Mouse (Mus musculus): ENCODE measurements around the gene 1700034J05Rik. TPM values are rescaled to one million over a fixed set of nuclear protein-coding genes. Genes with fewer than 3 reads are reported as not detected.

1700034J05Rik gene
- polyA plus RNA-seq, 1 experiment, result not detected

DNA sequence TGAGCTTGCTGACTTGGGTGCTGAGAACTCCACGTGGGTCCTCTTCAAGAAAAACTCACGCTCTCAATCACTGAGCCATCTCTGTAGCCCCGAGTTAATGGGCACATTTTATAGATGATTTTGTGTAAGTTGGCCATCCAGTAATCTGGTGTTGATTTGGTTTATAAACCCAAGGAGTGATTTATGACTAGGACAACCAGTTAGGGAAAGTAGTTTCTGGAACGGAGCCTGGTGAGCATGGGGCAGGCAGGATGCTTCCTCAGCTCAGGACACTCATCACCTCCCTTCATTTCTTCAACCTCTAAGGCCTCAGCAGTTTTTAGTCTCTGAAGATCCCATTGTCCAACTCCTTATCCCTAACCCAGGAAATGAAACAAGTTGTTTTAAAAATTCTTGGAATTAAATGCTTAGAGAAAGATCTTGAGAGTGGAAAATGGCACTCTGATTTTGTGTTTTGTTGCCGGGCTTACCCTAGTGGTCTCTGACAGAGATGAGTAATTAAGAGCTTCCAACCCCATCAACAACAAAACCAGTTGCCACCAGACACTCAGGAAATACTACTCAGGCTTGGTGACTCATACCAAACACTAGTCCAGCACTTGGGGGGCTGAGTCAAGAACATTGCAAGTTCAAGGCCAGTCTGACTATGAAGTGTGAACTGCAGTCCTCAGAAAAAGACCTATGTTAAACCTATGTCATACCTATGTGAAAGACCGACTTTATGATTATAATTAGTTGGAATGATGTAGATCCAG, 9.4 kb upstream of the 1700034J05Rik start:
- DNase-seq (ENCODE audit: low spot score), result no peak

DNA sequence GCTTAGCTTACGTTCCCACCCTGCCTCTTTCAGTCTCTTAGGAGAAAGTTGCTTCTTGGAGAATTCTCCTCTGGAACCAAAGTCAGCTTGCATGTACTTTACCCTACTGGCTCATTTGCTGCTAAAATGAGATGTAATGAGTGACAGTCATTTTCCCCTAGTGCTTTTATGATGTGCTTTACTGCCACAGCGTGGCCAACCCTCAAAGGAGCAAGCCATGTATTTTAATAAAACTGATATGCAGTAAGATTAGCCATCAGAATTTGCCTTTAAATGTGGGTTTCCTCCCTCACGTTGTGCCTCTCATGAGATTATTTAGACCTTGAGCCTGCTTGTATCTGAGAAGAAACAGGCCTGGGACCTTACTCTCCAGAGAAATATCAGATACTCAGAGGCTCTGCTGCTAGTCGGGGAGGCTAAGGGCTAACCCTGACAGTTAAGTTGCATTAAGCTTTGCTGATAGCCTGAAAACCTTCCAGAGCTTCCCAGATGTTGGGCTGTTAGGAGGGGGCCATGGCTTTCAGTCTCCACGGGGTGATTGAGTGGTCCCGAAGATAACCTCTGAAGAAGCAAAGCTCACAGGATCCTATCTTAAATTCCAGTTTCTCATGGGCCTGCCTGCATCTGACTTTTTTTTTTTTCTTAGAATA, 7.7 kb upstream of the 1700034J05Rik start:
- DNase-seq (ENCODE audit: low spot score), result no peak

GRCm38 (mm10) chr6:146960956-146961355, 6.7 kb upstream of the 1700034J05Rik start:
- DNase-seq (ENCODE audit: low spot score), result no peak

GRCm38 (mm10) chr6:146959908-146960680, 5.9 kb upstream of the 1700034J05Rik start:
- no peak for DNase-seq (ENCODE audit: low spot score)

DNA sequence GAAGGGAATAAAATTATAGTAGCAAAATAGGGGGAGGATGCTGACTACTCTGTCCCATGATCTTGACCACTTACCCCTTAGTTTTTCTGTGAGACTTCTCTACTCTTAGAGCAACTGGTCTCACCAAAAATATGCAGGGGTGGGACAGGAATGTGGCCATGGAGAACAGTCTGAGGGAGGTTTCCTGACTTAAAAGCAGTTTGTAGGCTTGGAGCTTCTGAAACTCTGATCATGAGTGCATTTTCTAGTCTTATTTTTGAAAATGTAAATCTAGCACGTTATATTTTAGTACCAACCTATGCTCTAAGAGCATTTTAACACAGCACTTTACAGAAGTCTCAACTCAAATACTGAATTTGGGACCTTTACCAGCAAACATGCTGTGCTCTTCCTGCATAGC, 4.5 kb upstream of the 1700034J05Rik start:
- no peak for DNase-seq (ENCODE audit: low spot score)

DNA sequence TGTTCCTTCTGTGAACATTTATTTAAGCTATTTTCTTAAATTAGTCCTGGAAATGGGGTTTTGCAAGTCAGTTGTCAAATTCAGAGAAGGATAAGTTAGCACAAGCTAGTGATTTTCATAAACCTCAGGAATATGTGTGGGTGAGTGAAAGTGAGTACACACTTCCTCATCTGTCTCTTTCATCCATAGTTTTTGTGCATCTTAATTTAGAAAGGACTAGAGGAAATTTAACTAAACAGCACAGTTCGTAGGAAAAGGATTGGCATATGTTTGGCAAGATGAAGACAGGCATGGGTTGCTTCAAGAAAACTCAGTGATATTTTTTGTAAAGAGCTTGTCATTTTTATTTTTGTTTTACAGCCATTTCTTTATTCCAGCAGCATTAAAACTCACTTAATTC, 2.7 kb upstream of the 1700034J05Rik start:
- DNase-seq (ENCODE audit: low spot score), result no peak

DNA sequence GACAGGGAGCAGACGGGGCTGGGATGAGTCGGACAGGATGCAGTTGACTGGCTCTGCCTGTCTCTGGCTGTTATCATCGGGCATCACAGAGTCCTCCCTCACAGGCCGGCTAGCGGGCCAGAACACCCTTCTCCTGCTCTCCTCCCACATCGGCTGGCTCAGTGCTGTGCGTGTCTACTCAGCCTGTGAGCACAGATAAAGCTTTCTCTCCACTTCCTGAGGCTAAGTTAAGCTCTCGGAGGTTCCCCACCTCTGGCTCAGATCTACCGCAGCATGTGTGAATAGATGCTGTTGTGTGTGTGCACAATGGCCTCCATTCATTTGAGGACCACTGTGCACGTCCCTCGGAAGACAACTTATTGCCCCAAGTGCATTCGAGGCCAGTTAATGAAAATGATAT, 1.7 kb upstream of the 1700034J05Rik start:
- no peak for DNase-seq (ENCODE audit: low spot score)

DNA sequence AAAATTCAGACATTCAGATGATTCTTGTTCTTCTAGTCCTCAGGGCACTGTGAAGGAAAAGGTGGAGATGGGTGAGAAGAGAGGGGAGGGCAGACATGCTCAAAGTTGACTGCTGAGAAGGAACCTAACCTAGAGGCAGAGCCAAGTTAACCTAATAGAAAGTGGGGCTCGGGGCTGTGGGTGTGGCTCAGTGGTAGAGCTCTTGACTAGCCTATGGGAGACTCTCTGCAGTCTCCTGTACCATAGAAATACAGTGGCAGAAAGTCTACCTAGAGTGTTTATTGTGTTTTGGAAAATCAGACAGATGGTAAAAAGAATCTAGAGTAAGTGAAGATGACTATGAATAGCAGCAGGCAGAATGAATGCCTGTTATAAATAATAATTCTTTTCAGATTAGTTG, 1.3 kb upstream of the 1700034J05Rik start:
- DNase-seq (ENCODE audit: low spot score), result no peak

- no peak for DNase-seq (ENCODE audit: low spot score)
These were observed 3.8 kb downstream of the 1700034J05Rik start for GRCm38 (mm10) chr6:146950454-146950832.

- DNase-seq (ENCODE audit: low spot score), result no peak
These were observed 4.4 kb downstream of the 1700034J05Rik start for GRCm38 (mm10) chr6:146949682-146950453.

GRCm38 (mm10) chr6:146947186-146947585, 7.0 kb downstream of the 1700034J05Rik start:
- DNase-seq (ENCODE audit: low spot score), result no peak

GRCm38 (mm10) chr6:146946327-146947029, 7.7 kb downstream of the 1700034J05Rik start:
- DNase-seq (ENCODE audit: low spot score), result no peak

DNA sequence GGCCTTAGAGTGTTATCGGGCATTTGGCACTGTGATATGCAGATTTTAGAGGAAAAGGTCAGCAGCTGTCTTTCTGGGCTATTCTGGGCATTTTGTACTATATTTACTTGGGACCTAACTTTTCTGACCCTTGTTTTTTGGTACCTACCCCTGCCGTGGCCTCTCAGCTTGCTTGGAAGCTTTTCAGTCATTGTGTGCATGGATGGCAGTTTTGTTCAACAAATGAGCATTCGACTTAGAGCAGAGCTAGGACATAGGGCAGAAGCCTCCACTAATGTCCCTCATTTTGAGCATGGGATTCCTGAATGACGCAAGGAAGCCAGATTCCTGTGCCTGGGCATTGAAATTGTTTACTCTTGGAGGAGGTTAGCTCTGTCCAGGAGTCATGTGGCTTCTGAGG, 9.4 kb downstream of the 1700034J05Rik start:
- DNase-seq (ENCODE audit: low spot score), result no peak

DNA sequence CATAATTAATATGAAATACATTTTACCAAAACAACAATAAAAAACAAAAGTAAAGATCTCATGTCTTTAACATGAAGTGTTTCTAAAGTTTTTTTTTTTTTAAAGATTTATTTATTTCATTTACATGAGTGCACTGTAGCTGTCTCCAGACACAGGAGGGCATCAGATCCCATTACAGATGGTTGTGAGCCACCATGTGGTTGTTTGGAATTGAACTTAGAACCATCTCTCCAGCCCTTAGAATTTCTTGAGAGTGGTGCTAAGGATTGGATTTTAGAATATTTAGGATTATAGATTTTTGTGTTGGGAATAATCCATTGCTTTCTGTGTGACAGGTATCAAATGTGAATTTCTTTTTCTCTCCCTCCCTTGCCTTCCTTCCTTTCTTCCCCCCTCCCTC, 10.2 kb downstream of the 1700034J05Rik start:
- DNase-seq (ENCODE audit: low spot score), result no peak

DNA sequence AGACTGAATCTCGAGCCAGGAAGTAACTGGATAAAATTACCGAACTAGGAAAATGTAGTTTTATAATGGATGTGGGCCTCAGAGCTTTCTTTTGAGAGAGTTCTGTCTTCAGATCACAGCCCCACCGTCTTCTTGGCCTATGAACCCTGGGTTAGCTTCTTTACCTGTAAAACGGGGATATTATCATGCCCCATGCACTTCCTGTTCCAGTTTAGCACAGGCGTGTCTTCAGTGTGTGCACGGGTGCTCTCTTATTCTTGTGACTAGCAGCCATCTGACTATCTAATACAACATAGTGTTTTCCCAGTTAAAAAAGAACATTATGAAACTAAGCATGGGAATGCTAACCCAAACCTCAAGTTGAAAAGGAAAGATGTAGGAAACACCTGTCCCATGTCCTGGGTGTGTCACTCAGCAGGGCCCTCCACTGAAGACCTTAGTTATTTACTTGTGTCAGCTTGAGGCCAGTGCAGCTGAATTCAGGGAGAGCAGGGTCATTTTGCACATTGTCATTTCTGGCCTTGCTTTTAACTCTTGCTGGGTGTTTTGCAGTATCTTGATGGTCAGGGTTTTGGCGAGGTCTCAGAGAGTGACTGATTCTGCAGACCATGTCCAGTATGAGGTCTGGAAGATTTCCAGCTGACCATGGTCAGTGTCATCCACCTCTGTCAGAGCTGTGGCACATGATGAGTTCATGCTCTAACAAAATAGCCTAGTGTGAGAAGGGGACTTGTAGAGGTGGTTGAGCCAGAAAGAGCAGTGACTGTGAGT, 12.5 kb downstream of the 1700034J05Rik start:
- DNase-seq (ENCODE audit: low spot score), result no peak

GRCm38 (mm10) chr6:146939026-146939425, 15.2 kb downstream of the 1700034J05Rik start:
- peak; percentile 54 for DNase-seq (ENCODE audit: low spot score)

DNA sequence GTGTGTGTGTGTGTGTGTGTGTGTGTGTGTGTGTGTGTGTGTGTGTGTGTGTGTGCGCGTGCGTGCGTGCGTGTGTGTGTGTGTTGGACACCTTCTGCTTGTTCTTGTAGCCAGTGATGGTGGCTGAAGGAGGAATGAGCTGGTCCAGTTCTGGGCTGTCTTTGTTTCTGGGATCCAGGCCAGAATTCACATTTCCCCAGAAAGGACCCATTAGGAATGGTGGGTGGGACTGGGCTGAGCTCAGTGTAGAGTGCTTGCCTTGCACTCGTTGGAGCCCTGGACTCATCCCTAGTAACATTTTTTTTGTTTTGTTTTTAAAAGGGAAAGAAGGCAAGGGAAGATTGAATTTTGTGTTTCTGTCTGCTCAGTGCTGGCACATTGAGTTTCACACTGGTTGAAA, 18.3 kb downstream of the 1700034J05Rik start:
- DNase-seq (ENCODE audit: low spot score), result no peak

GRCm38 (mm10) chr6:146933123-146933522, 21.1 kb downstream of the 1700034J05Rik start:
- DNase-seq (ENCODE audit: low spot score), result no peak

DNA sequence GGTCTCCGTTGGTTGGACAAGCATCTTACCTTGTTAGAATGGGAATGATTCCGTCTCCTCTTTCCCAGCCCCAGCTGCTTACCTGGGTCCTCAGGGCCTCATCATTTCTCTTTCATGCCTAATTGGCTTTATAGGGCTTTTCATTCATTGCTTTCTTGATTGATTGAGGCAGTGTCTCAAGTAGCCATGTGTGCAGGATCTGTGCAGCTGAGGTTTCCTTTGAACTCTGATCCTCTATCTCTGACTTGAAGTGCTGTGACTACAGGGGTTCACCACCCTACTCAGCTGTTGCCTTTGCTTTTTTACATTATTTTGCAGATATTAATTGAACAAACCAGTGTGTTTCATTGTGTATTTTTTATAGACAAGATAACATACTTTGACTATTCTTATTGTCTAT, 25.2 kb downstream of the 1700034J05Rik start:
- no peak for DNase-seq (ENCODE audit: low spot score)

DNA sequence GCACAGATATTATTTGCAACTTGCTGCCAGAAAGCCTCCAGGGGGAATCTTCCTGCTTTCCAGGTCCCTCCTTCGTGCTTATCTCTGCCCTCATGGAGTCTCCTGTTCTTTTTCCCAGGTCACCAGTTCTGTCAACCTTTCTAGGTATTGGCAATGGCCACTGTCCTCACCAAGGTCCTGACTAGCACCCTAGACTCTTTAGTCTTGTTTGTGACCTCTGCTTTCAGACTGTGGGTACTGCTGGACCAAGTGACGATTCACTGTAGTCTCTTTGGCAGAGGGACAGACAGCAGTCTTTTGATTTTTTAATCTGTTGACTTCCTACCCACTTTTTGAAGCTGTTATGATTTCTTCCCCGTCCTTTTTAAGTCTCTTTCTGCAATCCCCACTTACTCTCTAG, 26.1 kb downstream of the 1700034J05Rik start:
- no peak for DNase-seq (ENCODE audit: low spot score)
